Mouse (Mus musculus) ovary, postnatal 10 days (tissue): ENCODE measurements around the gene Zfp141.

ENCODE experiments used
- DNase-seq: peaks from one replicate; pipeline ENCODE4 v3.0.0; 2022; ENCODE audit warnings: low spot score

Gene Zfp141

DNA sequence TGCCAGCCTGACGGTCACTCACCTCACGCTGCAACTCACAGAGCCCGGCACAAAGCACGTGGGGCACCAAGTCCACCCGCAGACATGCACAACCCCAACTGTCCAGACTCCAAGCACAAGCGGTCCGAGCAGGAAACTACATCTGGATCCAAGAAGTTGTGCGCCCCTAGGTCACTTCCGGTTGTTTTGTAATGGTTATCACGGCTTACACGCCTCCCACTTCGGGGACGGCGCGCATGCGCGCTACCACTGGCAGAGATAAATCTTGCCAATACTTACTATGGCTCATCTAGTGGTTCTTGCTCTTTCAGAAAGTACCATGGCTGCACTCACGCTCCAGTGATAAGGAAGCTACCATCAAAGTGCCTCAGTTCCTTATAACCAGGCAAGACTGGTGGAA, at the start of gene Zfp141:
TSS of gene Zfp141 (minus strand) at position 153 of the 400 bp plus-strand sequence.
- peak; percentile 58 for DNase-seq

DNA sequence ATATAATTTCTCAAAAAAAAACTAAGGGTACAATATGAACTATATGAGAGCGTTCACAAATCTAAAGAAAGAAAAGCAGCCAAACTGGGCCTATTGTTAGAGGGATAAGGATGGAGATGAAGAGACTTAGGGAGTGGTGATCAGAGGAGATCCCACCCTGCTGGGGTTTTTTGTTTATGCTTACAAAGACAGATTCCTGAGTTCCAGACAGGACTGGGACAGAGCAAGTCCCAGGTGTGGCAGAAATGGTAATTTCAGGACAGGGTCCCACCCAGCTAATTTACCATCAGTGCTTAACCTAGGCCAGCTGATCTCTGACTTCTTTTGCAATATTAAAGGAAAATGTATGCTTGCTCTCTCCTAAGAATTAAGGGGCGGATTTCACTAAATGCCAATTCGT, 46.2 kb upstream of the Zfp141 start:
- no peak for DNase-seq

DNA sequence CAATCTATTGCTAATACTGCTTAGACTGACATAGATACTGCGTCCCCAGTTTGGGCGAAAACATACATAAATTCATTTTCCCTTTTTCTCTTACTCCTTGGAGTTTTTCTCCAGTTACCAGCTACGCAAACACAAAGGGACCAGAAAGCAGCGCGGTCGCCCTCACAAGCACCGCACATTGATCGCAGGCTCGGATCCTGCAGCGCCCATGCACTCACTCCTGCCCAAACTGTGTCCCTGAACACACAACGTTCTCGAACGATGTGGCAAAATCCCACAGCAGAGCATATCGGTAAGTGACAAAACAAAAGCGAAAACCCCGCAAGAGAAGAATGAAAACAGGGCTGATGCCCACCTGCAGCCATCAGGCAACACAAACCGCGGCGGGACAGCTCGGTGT, 354 bp downstream of the Zfp141 start:
- no peak for DNase-seq

DNA sequence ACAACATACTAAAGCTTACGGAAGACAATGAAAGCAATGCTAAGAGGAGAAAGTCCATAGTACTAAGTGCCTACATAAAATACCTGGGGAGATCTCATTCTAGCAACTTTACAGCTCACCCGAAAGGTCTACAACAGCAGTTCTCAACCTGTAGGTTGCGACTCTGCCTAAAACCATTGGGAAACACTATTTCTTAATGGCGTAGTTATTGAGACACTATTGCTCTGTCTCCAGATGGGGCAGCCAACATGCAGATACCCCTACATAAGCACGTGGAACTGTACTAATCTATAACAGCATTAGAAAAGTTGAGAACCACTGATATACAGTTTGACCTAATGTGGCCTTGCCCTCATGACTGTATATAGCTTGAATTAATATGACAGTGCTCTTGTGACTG, 7.3 kb downstream of the Zfp141 start:
- DNase-seq, result no peak

DNA sequence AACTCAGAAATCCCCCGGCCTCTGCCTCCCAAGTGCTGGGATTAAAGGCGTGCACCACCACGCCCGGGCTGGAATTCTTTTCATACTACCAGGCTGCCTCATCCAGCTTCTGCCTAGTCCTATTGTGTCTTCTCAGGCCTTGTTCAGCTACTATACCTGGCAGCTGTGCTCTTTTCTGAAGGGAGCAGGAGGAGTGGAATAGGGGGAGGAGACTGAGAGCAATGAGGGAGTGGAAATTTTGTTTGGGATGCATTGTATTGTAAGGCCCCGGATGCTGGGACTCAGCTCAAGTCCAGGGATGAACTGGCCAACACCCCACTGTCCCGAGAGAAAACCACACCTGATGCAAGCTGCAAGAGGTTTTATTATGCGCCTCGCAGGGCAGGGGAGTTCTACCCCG, 8.2 kb downstream of the Zfp141 start:
- no peak for DNase-seq

DNA sequence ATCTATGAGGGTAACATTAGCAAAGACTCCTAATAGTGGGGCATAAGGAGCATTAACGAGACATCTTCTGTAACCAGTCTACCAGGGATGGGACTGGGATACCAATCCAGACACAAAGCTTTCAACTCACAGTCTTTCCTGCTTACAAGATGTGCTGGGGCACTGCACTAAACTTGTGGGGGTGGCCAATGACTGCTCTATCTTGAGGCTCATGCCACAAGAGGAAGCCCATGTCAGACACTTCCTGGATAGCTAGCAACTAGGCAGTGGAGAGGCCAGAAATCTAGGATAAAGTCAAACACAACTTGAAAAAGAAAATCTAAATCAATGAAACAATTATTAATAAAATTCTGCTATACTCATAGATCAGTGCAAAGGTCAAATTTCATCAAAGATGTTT, 9.3 kb downstream of the Zfp141 start:
- DNase-seq, result no peak

DNA sequence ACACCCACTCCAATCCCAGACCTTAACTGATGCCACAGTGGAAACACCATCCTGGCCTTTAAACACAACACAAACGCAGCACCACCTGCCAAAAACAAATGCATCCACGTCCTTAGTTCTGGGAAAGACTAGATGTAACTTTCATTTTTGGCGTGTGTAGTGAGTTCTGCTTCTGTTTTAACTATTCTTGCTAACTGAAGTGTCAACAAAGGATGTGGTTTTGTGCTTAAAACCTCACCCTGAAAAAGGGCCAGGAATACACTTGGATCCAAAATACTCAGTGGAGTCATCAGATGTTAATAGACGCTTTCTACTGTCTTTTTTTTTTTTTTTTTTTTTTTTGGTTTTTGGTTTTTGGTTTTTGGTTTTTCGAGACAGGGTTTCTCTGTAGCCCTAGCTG, 14.7 kb downstream of the Zfp141 start:
- no peak for DNase-seq

DNA sequence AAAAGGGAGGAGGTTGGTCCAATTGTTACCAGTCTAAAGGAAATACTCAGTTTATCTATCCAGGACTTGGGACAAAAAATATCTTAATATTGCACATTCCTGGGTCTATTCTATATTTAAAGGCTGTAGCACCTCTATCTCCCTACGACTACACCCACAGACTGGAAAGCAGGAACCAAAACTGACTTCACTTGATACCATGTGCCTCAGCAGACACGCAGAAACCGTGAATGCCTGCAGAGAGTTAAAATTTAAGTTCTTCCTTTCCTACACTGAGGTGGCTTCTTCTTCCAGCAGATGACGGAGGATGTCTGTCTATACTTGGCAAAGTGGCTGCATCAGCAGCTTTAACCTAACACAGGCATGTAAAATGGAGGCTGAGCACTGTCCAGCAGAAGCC, 15.2 kb downstream of the Zfp141 start:
- DNase-seq, result no peak

DNA sequence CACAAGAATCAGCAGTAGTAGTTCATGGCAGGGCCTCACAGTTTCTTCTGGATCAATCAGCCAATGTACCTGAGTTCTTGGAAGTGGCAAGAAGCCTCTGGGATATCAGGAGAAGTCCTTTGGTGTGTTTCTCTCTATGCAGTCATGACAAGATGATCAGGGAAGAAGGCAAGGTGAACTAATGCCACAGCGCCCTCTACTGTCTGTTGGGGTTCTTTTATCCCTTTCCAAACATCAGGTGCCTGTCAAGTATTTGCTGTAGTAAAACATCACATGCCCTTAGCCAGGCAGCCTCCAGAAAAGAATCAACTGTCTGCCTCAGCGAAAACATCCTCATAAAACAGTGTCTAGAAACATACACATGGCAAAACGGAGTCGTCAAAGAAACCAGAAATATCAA, 50.9 kb downstream of the Zfp141 start:
- DNase-seq, result no peak

DNA sequence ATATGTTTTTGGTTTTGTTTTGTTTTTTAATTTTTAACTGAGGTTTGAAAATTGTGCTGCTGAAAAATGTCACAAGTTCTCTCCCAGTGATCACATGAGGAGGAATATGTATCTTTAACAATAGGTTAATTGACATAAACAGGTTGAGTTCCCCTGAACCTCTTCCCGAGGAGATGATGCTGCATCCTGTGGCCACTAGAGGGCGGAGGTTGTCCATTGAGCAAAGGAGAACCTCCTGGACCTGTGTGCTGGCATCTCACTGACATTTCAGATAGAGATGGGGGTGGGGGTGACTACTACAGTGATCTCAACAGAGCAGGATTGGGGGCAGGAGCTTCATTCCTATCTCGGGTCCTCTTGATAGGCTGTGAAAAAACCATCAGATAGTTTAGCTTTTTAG, 54.9 kb downstream of the Zfp141 start:
- DNase-seq, result no peak

DNA sequence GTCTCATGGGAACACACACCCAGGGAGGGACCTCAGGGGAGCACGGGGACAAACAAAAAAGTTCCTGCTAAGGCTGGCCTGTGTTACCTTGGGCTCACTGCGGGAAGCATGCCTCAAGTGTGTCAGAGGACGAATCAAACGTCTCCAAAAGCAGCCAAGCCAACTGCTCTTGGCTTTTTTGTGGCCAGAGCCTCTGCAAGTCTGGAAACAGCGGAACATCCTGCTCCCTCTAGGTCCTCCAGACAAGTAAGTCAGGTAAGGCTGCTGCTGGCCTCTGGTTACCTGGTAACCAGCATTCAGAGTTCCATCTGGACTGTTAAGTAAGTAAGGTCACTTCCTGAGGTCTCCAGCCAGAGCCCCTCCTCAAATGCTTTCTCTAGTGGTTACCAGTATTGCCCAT, 57.7 kb downstream of the Zfp141 start, which contains the start of gene 4933421I07Rik:
TSS of gene 4933421I07Rik (minus strand) at position 271 of the 400 bp plus-strand sequence.
- no peak for DNase-seq

DNA sequence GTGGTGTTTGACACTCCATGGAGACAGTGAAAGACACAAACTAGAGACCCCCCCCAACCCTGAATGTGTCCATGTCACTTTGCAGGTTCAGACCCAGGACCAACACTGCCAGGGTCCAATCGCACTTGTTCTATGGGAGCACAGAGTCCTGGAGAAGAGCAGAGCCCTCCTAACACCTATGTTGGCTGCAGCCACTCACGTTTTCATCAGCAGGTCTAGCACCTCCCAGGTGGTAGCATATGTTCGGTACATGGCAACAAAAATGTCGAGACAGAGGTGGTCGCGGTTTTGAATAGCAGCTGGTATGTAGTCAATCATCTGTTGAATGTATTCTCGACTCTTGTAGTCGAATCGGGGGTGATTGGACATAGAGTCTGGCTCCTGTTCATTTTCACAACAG, 58.2 kb downstream of the Zfp141 start:
- no peak for DNase-seq
